Mouse (Mus musculus): Measurements from ENCODE around the gene Glod4.

DNA sequence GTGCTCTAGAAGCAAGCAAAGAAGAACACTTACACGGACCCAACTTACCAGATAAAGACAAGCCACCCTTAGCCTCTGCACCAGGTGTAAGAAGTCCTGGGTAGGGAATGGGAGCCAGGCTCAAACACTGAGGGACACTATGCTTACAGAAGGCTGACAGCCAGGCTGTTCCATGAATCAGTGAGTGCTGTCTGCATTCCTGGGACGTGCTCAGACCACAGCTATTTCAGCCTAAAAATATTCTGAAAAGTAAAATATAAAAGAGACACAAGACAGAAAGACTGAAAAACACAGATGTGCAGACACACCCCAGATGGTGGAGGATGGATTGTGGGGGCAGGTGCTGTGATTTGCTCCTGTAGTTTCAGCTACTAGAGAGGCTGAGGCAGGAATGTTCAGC is 88.7 kb downstream of the Glod4 start:
- TF ChIP-seq CTCF (IDR thresholded peaks at IDR 0.05) (no peak), EP300 (IDR thresholded peaks at IDR 0.05) (no peak)
